Comparison of ENCODE assay signal across 21 mouse cellular contexts in the genomic region with DNA sequence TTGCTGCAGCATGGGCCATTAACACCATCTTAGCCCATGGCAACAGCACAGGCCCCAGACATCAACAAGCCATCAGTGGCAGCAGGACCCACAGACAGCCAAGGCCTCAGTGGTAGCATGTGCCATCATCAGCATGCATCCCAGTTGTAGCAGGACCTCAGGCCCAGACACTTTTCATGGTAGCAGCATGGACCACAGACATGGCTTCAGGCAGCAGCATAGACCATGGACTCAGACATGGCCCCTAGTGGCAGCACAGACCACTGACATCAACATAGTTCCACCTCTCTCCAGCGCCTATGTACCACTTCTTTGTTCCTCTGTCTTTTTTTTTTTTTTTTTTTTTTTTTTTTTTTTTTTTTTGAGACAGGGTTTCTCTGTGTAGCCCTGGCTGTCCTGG.
A peak's percentile ranks its signal among the peaks of the same experiment; 100 is the strongest.
DNase-seq lines count a peak whose midpoint lies in the region; ATAC-seq and TF ChIP-seq lines count a peak whose summit lies in the region.
"Had no signal": no experiment of that assay in that cellular context is flagged by ENCODE, and none has a peak within 500 bp of the region (broad histone marks: within the 10 kb centered on the region; RNA-seq: fewer than 3 reads in every experiment).

No protein-coding gene starts in this region.

- H3K9ac ChIP-seq in liver, embryonic 11.5 days (ENCODE audit: low read depth, low read length), result no peak overlapping the region
- no peak overlapping the region for H3K9ac ChIP-seq in CH12.LX (ENCODE audit: insufficient read depth, low read depth)
- H3K9ac ChIP-seq in liver, postnatal 0 days (replicated peaks), result no peak overlapping the region
- H3K9ac ChIP-seq in forebrain, embryonic 11.5 days (ENCODE audit: low read length), result no peak overlapping the region
- H3K9ac ChIP-seq: hindbrain, embryonic 14.5 days; intestine, embryonic 15.5 days; midbrain, embryonic 12.5 days; neural tube, embryonic 13.5 days; stomach, embryonic 15.5 days had no signal

- 78% methylated on average over 1 of the region's 1 CpGs for WGBS in liver, embryonic 11.5 days
- WGBS in liver, postnatal 0 days (ENCODE audit: insufficient replicate concordance), result 73% methylated on average over 1 of the region's 1 CpGs
- 92% methylated on average over 1 of the region's 1 CpGs for WGBS in forebrain, embryonic 11.5 days

- no peak for TF ChIP-seq POLR2A in CH12.LX (IDR thresholded peaks at IDR 0.05; ENCODE audit: low read depth, low read length)

- H3K4me1 ChIP-seq in liver, embryonic 11.5 days (replicated peaks; ENCODE audit: control insufficient read depth, insufficient read depth, low read length), result peaks cover 11% of the 10 kb centered on the region
- peaks cover 5 to 20% of the 10 kb centered on the region in 2 experiments; a peak in 3 of 4 replicates for H3K4me1 ChIP-seq in CH12.LX (ENCODE audit: control insufficient read depth in 1 of 2, insufficient read depth in 2 of 2)
- H3K4me1 ChIP-seq in liver, postnatal 0 days (ENCODE audit: insufficient read depth), result peaks cover 6% of the 10 kb centered on the region; the same call in 1 of the 2 replicates
- no peaks in the 10 kb centered on the region; the same call in 1 of the 2 replicates for H3K4me1 ChIP-seq in forebrain, embryonic 11.5 days (replicated peaks; ENCODE audit: control insufficient read depth, insufficient read depth, low read length)
- H3K4me1 ChIP-seq: intestine, embryonic 15.5 days; stomach, embryonic 15.5 days had no signal

- TF ChIP-seq EP300 in CH12.LX (IDR thresholded peaks at IDR 0.05; ENCODE audit: low read length), result no peak
- TF ChIP-seq EP300 in liver, postnatal 0 days (IDR thresholded peaks at IDR 0.05; ENCODE audit: low read depth), result no peak

- no peak overlapping the region for H3K27ac ChIP-seq in liver, embryonic 11.5 days (ENCODE audit: low read depth, low read length)
- no peak overlapping the region for H3K27ac ChIP-seq in CH12.LX (ENCODE audit: insufficient read depth, low read depth)
- no peak overlapping the region for H3K27ac ChIP-seq in liver, postnatal 0 days (ENCODE audit: low read depth)
- H3K27ac ChIP-seq in forebrain, embryonic 11.5 days (ENCODE audit: low read depth, low read length), result no peak overlapping the region
- H3K27ac ChIP-seq: hindbrain, embryonic 14.5 days; intestine, embryonic 15.5 days; midbrain, embryonic 12.5 days; neural tube, embryonic 13.5 days; stomach, embryonic 15.5 days had no signal

- no peak overlapping the region for H3K4me2 ChIP-seq in liver, embryonic 11.5 days
- H3K4me2 ChIP-seq in CH12.LX (ENCODE audit: insufficient read depth, low read depth, poor library complexity, severe bottlenecking), result no peak overlapping the region
- no peak overlapping the region for H3K4me2 ChIP-seq in liver, postnatal 0 days (ENCODE audit: low read depth, low read length)
- no peak overlapping the region for H3K4me2 ChIP-seq in forebrain, embryonic 11.5 days (ENCODE audit: low read depth, low read length, severe bottlenecking)
- H3K4me2 ChIP-seq: heart, embryonic 11.5 days; hindbrain, embryonic 14.5 days; intestine, embryonic 15.5 days; midbrain, embryonic 12.5 days; neural tube, embryonic 13.5 days; stomach, embryonic 15.5 days had no signal

- no peak overlapping the region for H3K4me3 ChIP-seq in liver, embryonic 11.5 days (ENCODE audit: low read depth, low read length)
- H3K4me3 ChIP-seq in CH12.LX (replicated peaks in 1 of 3; ENCODE audit: low read depth in 2 of 3, low read length in 2 of 3, poor library complexity in 1 of 3), result no peak overlapping the region
- H3K4me3 ChIP-seq in liver, postnatal 0 days (ENCODE audit: low read depth, low read length), result no peak overlapping the region
- H3K4me3 ChIP-seq in forebrain, embryonic 11.5 days (ENCODE audit: low read depth, low read length), result no peak overlapping the region
- H3K4me3 ChIP-seq: intestine, embryonic 15.5 days; midbrain, embryonic 12.5 days; neural tube, embryonic 13.5 days; stomach, embryonic 15.5 days had no signal

- ATAC-seq in liver, embryonic 11.5 days (replicated peaks; ENCODE audit: low FRiP score), result peak; percentile 44; the same call in 1 of the 2 replicates
- no peak for ATAC-seq in liver, postnatal 0 days
- ATAC-seq in forebrain, embryonic 11.5 days (replicated peaks; ENCODE audit: low FRiP score), result no peak
- ATAC-seq: forebrain, embryonic 16.5 days; intestine, embryonic 15.5 days had no signal

- no peaks in the 10 kb centered on the region for H3K36me3 ChIP-seq in liver, embryonic 11.5 days (ENCODE audit: control insufficient read depth, insufficient read depth, low read length)
- H3K36me3 ChIP-seq in CH12.LX (replicated peaks in 1 of 2; ENCODE audit: control insufficient read depth in 1 of 2, insufficient read depth in 1 of 2, low read length in 1 of 2), result peaks cover 0 to 5% of the 10 kb centered on the region in 2 experiments
- no peaks in the 10 kb centered on the region for H3K36me3 ChIP-seq in liver, postnatal 0 days (replicated peaks; ENCODE audit: insufficient read depth, low read length)
- no peaks in the 10 kb centered on the region for H3K36me3 ChIP-seq in forebrain, embryonic 11.5 days (ENCODE audit: control insufficient read depth, insufficient read depth, low read length)
- H3K36me3 ChIP-seq: intestine, embryonic 15.5 days; stomach, embryonic 15.5 days had no signal

- no peaks in the 10 kb centered on the region for H3K27me3 ChIP-seq in liver, embryonic 11.5 days (replicated peaks; ENCODE audit: control insufficient read depth, insufficient read depth, low read length)
- no peaks in the 10 kb centered on the region for H3K27me3 ChIP-seq in CH12.LX (replicated peaks)
- no peaks in the 10 kb centered on the region for H3K27me3 ChIP-seq in liver, postnatal 0 days (ENCODE audit: insufficient read depth, low read length)
- no peaks in the 10 kb centered on the region for H3K27me3 ChIP-seq in forebrain, embryonic 11.5 days (ENCODE audit: control insufficient read depth, insufficient read depth, low read length)
- H3K27me3 ChIP-seq: intestine, embryonic 15.5 days; midbrain, embryonic 12.5 days; neural tube, embryonic 13.5 days; stomach, embryonic 15.5 days had no signal

- in situ Hi-C loops in CH12.LX (cut with MboI; ENCODE audit: low pct_ligation_motif_present, low pct_unique_long_range_greater_than_20kb, low sequenced_read_pairs), result loop anchor here (25.0 kb wide), 1 partner anchor 591 kb away; no protein-coding TSS in a partner anchor

- peak in 1 of 2 experiments; percentile 62; a peak in 2 of 4 replicates for TF ChIP-seq CTCF in CH12.LX (conservative IDR thresholded peaks at IDR 0.05 in 1 of 2, IDR thresholded peaks at IDR 0.05 in 1 of 2; ENCODE audit: low read depth in 2 of 2, low read length in 2 of 2)
- peak; percentile 41 for TF ChIP-seq CTCF in liver, postnatal 0 days (IDR thresholded peaks at IDR 0.05; ENCODE audit: low read depth)

- DNase-seq in liver, embryonic 11.5 days (ENCODE audit: low spot score), result no peak
- DNase-seq in liver, result no peak
- DNase-seq in CH12.LX (ENCODE audit: extremely low read depth), result no peak
- DNase-seq in R1 (ENCODE audit: low read depth, low spot score), result peak; percentile 11
- no peak for DNase-seq in liver, postnatal 0 days
- no peak for DNase-seq in cerebellum, adult 11 months
- no peak for DNase-seq in forebrain, embryonic 11.5 days (ENCODE audit: low spot score)
- DNase-seq: adrenal gland, adult 8-10 months; cerebellum, postnatal 14 days; embryo, embryonic 11 days; gastrocnemius, postnatal 36 days; heart, postnatal 14 days; layer of hippocampus, postnatal 36 days; thymus, postnatal 14 days had no signal

- dilution Hi-C loops in CH12.LX (cut with MboI; ENCODE audit: extremely low pct_ligation_motif_present, extremely low pct_unique_long_range_greater_than_20kb, low sequenced_read_pairs), result no loop called here

- TF ChIP-seq RAD21 in CH12.LX (IDR thresholded peaks at IDR 0.05; ENCODE audit: low read depth, low read length), result peak; percentile 32

- H3K9me3 ChIP-seq in liver, embryonic 11.5 days (ENCODE audit: control insufficient read depth, low read length), result no peaks in the 10 kb centered on the region
- no peaks in the 10 kb centered on the region for H3K9me3 ChIP-seq in CH12.LX (replicated peaks; ENCODE audit: low read length)
- H3K9me3 ChIP-seq in liver, postnatal 0 days (ENCODE audit: low read length), result no peaks in the 10 kb centered on the region
- H3K9me3 ChIP-seq in forebrain, embryonic 11.5 days (ENCODE audit: control insufficient read depth, low read length), result peaks cover 2% of the 10 kb centered on the region
- H3K9me3 ChIP-seq: intestine, embryonic 15.5 days; stomach, embryonic 15.5 days had no signal

- no peaks in the 10 kb centered on the region for H3K79me2 ChIP-seq in CH12.LX (replicated peaks; ENCODE audit: control insufficient read depth, extremely low read depth, insufficient read depth, poor library complexity, severe bottlenecking)

TF ChIP-seq in CH12.LX, 34 proteins besides CTCF, POLR2A, EP300 and RAD21:
- TF ChIP-seq ZNF384 (IDR thresholded peaks at IDR 0.05; ENCODE audit: low read depth, low read length) (peak; percentile 46; the same call in 1 of the 2 replicates), ZKSCAN1 (IDR thresholded peaks at IDR 0.05; ENCODE audit: borderline replicate concordance, low read depth, low read length) (no peak), USF1 (IDR thresholded peaks at IDR 0.05; ENCODE audit: low read depth, low read length) (no peak), BHLHE40 (IDR thresholded peaks at IDR 0.05; ENCODE audit: low read depth, low read length) (no peak), MEF2A (IDR thresholded peaks at IDR 0.05; ENCODE audit: borderline replicate concordance, low read depth, low read length) (no peak), SMC3 (IDR thresholded peaks at IDR 0.05; ENCODE audit: low read depth, low read length) (peak; percentile 54), ZMIZ1 (IDR thresholded peaks at IDR 0.05; ENCODE audit: low read depth, low read length) (no peak), TBP (conservative IDR thresholded peaks at IDR 0.05; ENCODE audit: low read depth, low read length) (no peak), RCOR1 (conservative IDR thresholded peaks at IDR 0.05; ENCODE audit: low read depth, low read length) (no peak), JUN (IDR thresholded peaks at IDR 0.05; ENCODE audit: insufficient read depth, low read depth, low read length) (no peak), TCF12 (IDR thresholded peaks at IDR 0.05; ENCODE audit: low read depth, low read length) (no peak), KAT2A (IDR thresholded peaks at IDR 0.05; ENCODE audit: insufficient replicate concordance, low read length) (no peak), JUND (conservative IDR thresholded peaks at IDR 0.05; ENCODE audit: low read depth, low read length) (no peak), GABPA (IDR thresholded peaks at IDR 0.05; ENCODE audit: insufficient replicate concordance, low read depth, low read length) (no peak), SIN3A (IDR thresholded peaks at IDR 0.05; ENCODE audit: low read length) (no peak), ELF1 (IDR thresholded peaks at IDR 0.05; ENCODE audit: low read depth, low read length) (no peak)
